Mouse (Mus musculus) testis, adult 2 months (tissue): ENCODE results near the gene Pdzrn3. TPM values are rescaled to one million over a fixed set of nuclear protein-coding genes. Genes with fewer than 3 reads are reported as not detected.

Experiments
- H3K27ac ChIP-seq: fragments of 200-500 bp; 2 replicates; pipeline ENCODE4 v1.5.1; 2012; ENCODE audit warnings: low read depth, low read length; ENCODE audit not compliant: control insufficient read depth, insufficient read depth
- H3K27me3 ChIP-seq: fragments of 200-500 bp; 2 replicates; pipeline ENCODE4 v1.6.1; 2012; ENCODE audit warnings: mild to moderate bottlenecking, low read length, moderate library complexity; ENCODE audit not compliant: control insufficient read depth, insufficient read depth
- H3K36me3 ChIP-seq: fragments of 200-500 bp; 2 replicates; pipeline ENCODE4 v1.6.1; 2012; ENCODE audit warnings: mild to moderate bottlenecking, low read length; ENCODE audit not compliant: control insufficient read depth, insufficient read depth
- H3K4me1 ChIP-seq: fragments of 200-500 bp; 2 replicates; pipeline ENCODE4 v1.6.1; 2012; ENCODE audit warnings: low read length; ENCODE audit not compliant: control insufficient read depth, insufficient read depth
- H3K4me3 ChIP-seq: fragments of 200-500 bp; 2 replicates; pipeline ENCODE4 v1.5.1; 2012; ENCODE audit warnings: low read depth, mild to moderate bottlenecking, low read length, moderate library complexity, mixed read lengths; ENCODE audit not compliant: control insufficient read depth
- CTCF ChIP-seq: fragments of 200-500 bp; IDR thresholded peaks from 2 replicates; pipeline ENCODE4 v1.5.1; 2012; ENCODE audit warnings: low read depth, mild to moderate bottlenecking, inconsistent platforms, low read length, moderate library complexity; ENCODE audit not compliant: control insufficient read depth, insufficient read depth, insufficient replicate concordance
- POLR2A ChIP-seq: fragments of 200-500 bp; IDR thresholded peaks from 2 replicates; pipeline ENCODE4 v1.6.1; 2012; ENCODE audit warnings: low read depth, mild to moderate bottlenecking, inconsistent platforms, low read length, moderate library complexity; ENCODE audit not compliant: control insufficient read depth
- polyA plus RNA-seq: library from polyadenylated mRNA; depleted of rRNA; stranded (reverse); fragments of >200 nt; gene quantifications from 2 replicates; pipeline ENCODE4 v1.2.3, GENCODE M21; 2012

Pdzrn3 gene
- polyA plus RNA-seq, 1 experiment, result 1.2 TPM

DNA sequence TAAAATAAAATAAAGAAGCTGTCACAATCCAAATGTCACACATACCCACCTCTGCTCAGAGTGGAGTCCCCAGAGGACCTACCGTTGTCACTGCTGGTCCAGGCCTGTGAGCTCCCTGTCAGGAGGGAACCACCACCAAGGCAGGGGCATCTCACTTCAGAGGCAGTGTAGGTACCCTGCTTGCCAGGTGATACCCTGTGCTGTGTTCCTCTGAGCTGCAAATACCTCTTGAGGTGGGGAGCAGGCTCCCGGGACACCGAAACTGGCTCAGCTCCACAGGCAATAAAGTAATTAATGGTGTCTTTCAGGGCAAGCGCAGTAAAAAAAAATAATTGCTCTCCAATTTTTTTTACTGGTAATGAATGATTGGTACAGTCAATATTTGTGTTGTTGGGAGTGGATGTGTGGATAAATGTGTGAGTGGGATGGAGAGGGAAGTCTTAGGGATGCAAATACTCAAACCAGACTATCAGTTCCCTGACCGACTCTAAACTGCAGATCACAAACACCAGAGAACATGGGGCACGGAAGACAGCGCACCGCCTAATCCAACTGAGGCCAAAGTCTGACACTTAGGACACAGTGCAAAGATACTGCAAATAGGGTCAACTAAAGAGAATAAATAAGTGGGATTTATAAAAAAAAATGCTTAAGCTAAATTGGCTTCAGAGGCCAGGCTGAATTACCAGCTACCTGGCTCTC is 162.8 kb downstream of the Pdzrn3 start:
- no peaks in the 10 kb centered on the region for H3K4me1 ChIP-seq
- no peak overlapping the region for H3K4me3 ChIP-seq
- TF ChIP-seq CTCF (no peak), POLR2A (no peak)
- no peaks in the 10 kb centered on the region for H3K36me3 ChIP-seq
- no peak overlapping the region for H3K27ac ChIP-seq
- no peaks in the 10 kb centered on the region for H3K27me3 ChIP-seq

DNA sequence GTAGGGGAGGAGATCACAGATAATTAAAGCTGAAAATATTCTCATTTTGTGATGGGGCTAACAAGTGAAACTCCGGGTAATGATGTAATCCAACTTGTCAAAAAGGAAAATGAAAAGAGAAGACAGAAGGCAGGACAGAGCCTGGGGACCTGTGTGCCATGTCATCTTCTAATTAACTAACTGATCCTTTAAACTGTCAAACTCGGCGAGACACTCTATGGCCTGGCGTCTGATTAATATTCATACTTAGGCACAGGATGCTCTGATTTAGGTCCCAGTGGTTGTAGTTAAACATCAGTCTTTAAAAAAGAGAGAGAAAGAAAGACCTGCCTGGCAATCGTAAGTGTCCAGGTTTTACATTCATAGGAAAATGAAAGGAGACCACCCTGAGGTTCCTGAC is 164.6 kb downstream of the Pdzrn3 start:
- Histone ChIP-seq H3K27me3 (no peaks in the 10 kb centered on the region), H3K27ac (no peak overlapping the region), H3K4me1 (no peaks in the 10 kb centered on the region), H3K4me3 (no peak overlapping the region), H3K36me3 (no peaks in the 10 kb centered on the region)
- TF ChIP-seq POLR2A (no peak), CTCF (no peak)

DNA sequence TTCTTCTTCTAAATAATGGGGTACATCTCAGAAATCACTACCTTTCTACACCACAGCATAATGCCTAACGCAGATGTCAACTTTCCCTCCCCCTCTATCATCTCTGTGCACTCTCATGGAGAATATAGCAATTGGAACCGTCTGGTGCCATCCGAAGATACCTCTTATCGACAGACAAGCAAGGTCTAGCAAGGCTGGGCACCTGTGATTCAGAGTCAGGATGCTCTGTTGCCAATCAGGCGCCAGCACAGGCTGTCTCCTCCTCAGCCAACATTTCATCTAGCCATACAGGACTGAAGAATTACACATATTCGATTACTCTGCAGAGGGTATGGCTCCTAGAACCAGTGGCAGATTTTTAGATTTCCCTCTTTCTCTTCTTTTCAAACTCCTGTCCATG is 165.6 kb downstream of the Pdzrn3 start:
- Histone ChIP-seq H3K4me3 (no peak overlapping the region), H3K27ac (no peak overlapping the region), H3K27me3 (no peaks in the 10 kb centered on the region), H3K4me1 (no peaks in the 10 kb centered on the region), H3K36me3 (no peaks in the 10 kb centered on the region)
- TF ChIP-seq CTCF (no peak), POLR2A (no peak)

DNA sequence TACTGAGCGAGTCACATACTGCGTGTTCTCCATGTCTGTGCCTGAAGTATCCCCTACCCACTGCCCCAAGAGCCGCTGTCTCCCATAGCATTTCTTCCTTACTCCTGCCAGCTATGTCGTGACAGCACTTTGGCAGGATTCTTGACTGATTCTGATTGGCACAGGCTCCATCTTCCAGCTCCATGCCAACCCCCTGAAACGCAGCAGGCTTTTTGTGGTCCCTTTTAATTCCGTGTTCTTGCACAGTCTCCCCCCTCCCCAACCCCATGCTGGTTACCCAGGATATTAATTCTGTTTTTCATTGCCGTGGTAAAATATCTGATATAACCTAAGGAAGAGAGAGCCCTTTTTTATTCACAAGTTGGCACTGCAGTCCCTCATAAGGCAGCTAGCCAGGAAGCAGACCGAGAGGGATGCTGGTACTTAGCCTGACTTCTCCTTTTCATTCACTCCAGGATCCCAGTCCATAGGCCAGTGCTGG is 166.3 kb downstream of the Pdzrn3 start:
- no peak for TF ChIP-seq POLR2A
- TF ChIP-seq CTCF, result no peak
- Histone ChIP-seq H3K4me3 (no peak overlapping the region), H3K4me1 (no peaks in the 10 kb centered on the region), H3K27ac (no peak overlapping the region), H3K27me3 (no peaks in the 10 kb centered on the region), H3K36me3 (no peaks in the 10 kb centered on the region)

DNA sequence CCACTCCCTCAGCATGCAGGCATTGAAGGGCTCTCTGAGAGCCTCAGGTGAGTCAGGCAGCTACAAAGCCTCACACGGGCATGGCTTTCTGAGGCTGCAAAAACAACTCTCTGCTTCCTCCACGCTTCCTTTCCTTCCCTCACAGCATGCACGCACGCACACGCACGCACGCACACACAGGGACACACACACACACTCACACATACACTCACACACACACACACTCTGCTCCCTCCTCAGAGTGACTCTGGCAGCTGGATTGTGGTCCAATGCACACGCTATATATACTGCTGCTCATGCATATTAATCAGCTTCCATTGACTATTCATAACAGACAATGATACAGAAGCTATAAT is 178.8 kb downstream of the Pdzrn3 start:
- H3K36me3 ChIP-seq, result no peaks in the 10 kb centered on the region
- no peak overlapping the region for H3K27ac ChIP-seq
- H3K4me1 ChIP-seq, result no peaks in the 10 kb centered on the region; the same call in 1 of the 2 replicates
- no peaks in the 10 kb centered on the region for H3K27me3 ChIP-seq
- H3K4me3 ChIP-seq, result peak overlapping the region; percentile 70
- TF ChIP-seq POLR2A, result no peak
- TF ChIP-seq CTCF, result no peak

DNA sequence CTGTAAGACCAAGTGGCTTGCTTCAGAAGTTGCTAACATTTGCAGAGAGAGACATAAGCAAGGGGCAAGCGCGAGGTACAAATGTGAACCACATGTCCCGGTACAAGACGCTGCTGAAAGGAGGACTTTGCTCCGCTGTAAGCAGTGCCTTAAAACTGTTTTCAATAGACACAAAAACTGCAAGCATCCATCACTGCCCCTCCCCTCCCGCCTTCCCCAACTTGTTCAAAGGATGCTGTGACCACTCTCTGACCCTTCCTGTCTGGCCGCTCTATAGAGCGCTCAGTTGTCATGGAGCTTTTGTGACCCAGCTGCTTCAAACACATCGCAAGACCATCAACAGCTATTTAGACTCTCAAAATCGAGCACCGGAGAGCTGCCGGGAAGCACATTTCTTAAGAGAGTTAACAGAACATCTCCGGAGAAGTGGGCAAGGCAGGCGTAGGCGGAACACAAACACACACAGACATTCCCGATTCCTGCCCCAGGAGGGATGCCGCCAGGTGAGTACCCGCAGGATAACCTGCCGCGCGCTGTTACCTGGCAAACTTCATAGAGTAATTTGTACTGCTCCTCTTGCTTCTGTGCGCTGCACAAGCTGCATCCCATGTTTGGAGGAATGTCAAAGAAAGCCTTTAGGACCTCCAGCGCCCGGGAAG is 179.3 kb downstream of the Pdzrn3 start:
- Histone ChIP-seq H3K27me3 (no peaks in the 10 kb centered on the region), H3K36me3 (no peaks in the 10 kb centered on the region), H3K4me1 (no peaks in the 10 kb centered on the region; the same call in 1 of the 2 replicates), H3K4me3 (peak overlapping the region; percentile 70), H3K27ac (no peak overlapping the region)
- TF ChIP-seq CTCF (no peak), POLR2A (no peak)

DNA sequence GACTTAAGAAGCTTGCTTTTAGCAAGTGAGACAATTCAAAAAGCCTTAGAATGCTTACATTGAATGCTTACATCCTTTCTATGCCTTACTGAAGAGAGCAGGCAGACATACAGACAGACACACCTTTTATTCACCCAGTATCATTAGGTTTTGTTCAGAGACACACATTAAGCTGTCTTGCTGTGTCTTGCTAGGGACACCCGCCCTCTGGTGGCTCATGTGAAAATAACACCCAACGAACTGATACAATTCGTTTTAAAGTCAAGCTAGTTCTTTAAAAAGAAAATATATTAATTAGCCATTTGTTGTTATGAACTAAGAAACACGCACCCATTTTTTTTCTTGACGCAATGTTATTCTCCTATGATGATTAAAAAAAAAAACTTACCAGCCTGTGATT is 180.1 kb downstream of the Pdzrn3 start:
- TF ChIP-seq POLR2A (no peak), CTCF (peak; percentile 21; the same call in 1 of the 2 replicates)
- Histone ChIP-seq H3K36me3 (no peaks in the 10 kb centered on the region), H3K27me3 (no peaks in the 10 kb centered on the region), H3K4me1 (no peaks in the 10 kb centered on the region; the same call in 1 of the 2 replicates), H3K4me3 (no peak overlapping the region), H3K27ac (no peak overlapping the region)
